Mouse (Mus musculus) neural tube, embryonic 13.5 days (tissue): ENCODE measurements at regions not wholly inside any gene's neighbourhood (a gene's known extent, or its start where the extent isn't known, plus 50 kb on each side); places are given as distances from the start of the nearest gene placed in this dataset.

Source experiments
- ATAC-seq: fragments of 200-750 bp; cut with Nextera tagmentation; 2 replicates; pipeline ENCODE4 v1.8.0; 2017; ENCODE audit warnings: low read depth, mild to moderate bottlenecking, moderate TSS enrichment, moderate library complexity
- H3K27ac ChIP-seq: fragments of 300-500 bp; sonication (generic); replicated peaks from 2 replicates; pipeline ENCODE4 v1.5.1; 2015; ENCODE audit warnings: moderate library complexity, mild to moderate bottlenecking, inconsistent platforms
- H3K27me3 ChIP-seq: fragments of 300-500 bp; sonication (generic); 2 replicates; pipeline ENCODE4 v1.6.1; 2015; ENCODE audit warnings: mild to moderate bottlenecking, inconsistent platforms
- H3K36me3 ChIP-seq: fragments of 300-500 bp; sonication (generic); 2 replicates; pipeline ENCODE4 v1.6.1; 2015; ENCODE audit warnings: mild to moderate bottlenecking, inconsistent platforms
- H3K4me1 ChIP-seq: fragments of 300-500 bp; sonication (generic); replicated peaks from 2 replicates; pipeline ENCODE4 v1.6.1; 2015; ENCODE audit warnings: inconsistent platforms
- H3K4me2 ChIP-seq: fragments of 300-500 bp; sonication (generic); 2 replicates; pipeline ENCODE4 v1.6.1; 2015; ENCODE audit warnings: inconsistent platforms, mild to moderate bottlenecking, moderate library complexity
- H3K4me3 ChIP-seq: fragments of 300-500 bp; sonication (generic); 2 replicates; pipeline ENCODE4 v1.5.1; 2015; ENCODE audit warnings: mild to moderate bottlenecking, inconsistent platforms
- H3K9ac ChIP-seq: fragments of 300-500 bp; sonication (generic); 2 replicates; pipeline ENCODE4 v1.6.1; 2015; ENCODE audit warnings: moderate library complexity, mild to moderate bottlenecking, inconsistent platforms
- H3K9me3 ChIP-seq: fragments of 300-500 bp; sonication (generic); 2 replicates; pipeline ENCODE4 v1.6.1; 2016; ENCODE audit warnings: inconsistent platforms
- WGBS: fragments of 180-500 bp; shearing (Covaris S2); methylation state at CpG from one replicate; pipeline ENCODE4 v1.1.7; 2015; 5-methylcytosine and 5-hydroxymethylcytosine counted together

- H3K4me1 ChIP-seq = no peaks in the 10 kb centered on the region
These were observed 84.4 kb upstream of the Tmtc1 start for GRCm38 (mm10) chr6:148528611-148529010.

GRCm38 (mm10) chr6:148522893-148523292, 78.7 kb upstream of the Tmtc1 start:
- no peaks in the 10 kb centered on the region for H3K9me3 ChIP-seq
- H3K4me1 ChIP-seq = no peaks in the 10 kb centered on the region
- H3K36me3 ChIP-seq = no peaks in the 10 kb centered on the region
- no peak overlapping the region for H3K4me2 ChIP-seq
- 80% methylated on average over 1 of the region's 1 CpGs for WGBS
- ATAC-seq = no peak
- no peak overlapping the region for H3K9ac ChIP-seq
- H3K4me3 ChIP-seq = no peak overlapping the region
- H3K27ac ChIP-seq = no peak overlapping the region
- H3K27me3 ChIP-seq = no peaks in the 10 kb centered on the region

More at GRCm38 (mm10) chr6:148528611-148529010, 84.4 kb upstream of the Tmtc1 start:
- no peak overlapping the region for H3K4me2 ChIP-seq
- no peak overlapping the region for H3K27ac ChIP-seq
- H3K9ac ChIP-seq = no peak overlapping the region
- H3K4me3 ChIP-seq = no peak overlapping the region
- no peaks in the 10 kb centered on the region for H3K27me3 ChIP-seq
- no peaks in the 10 kb centered on the region for H3K36me3 ChIP-seq
- 78% methylated on average over 2 of the region's 2 CpGs for WGBS
- ATAC-seq = no peak
- H3K9me3 ChIP-seq = no peaks in the 10 kb centered on the region

- 80% methylated on average over 2 of the region's 2 CpGs for WGBS
- H3K36me3 ChIP-seq = no peaks in the 10 kb centered on the region
These were observed 73.5 kb upstream of the Tmtc1 start for GRCm38 (mm10) chr6:148517536-148518245.

GRCm38 (mm10) chr6:148516654-148517053, 72.5 kb upstream of the Tmtc1 start:
- Histone ChIP-seq H3K9ac (no peak overlapping the region), H3K36me3 (no peaks in the 10 kb centered on the region), H3K4me1 (no peaks in the 10 kb centered on the region; the same call in 1 of the 2 replicates), H3K9me3 (no peaks in the 10 kb centered on the region), H3K4me3 (no peak overlapping the region), H3K4me2 (no peak overlapping the region), H3K27ac (no peak overlapping the region), H3K27me3 (no peaks in the 10 kb centered on the region)
- WGBS = 53% methylated on average over 4 of the region's 4 CpGs
- ATAC-seq = no peak

More at GRCm38 (mm10) chr6:148517536-148518245, 73.5 kb upstream of the Tmtc1 start:
- H3K9me3 ChIP-seq = no peaks in the 10 kb centered on the region
- H3K4me1 ChIP-seq = no peaks in the 10 kb centered on the region; the same call in 1 of the 2 replicates
- no peak overlapping the region for H3K27ac ChIP-seq
- H3K9ac ChIP-seq = no peak overlapping the region
- no peaks in the 10 kb centered on the region for H3K27me3 ChIP-seq
- H3K4me3 ChIP-seq = no peak overlapping the region
- no peak for ATAC-seq
- H3K4me2 ChIP-seq = no peak overlapping the region

DNA sequence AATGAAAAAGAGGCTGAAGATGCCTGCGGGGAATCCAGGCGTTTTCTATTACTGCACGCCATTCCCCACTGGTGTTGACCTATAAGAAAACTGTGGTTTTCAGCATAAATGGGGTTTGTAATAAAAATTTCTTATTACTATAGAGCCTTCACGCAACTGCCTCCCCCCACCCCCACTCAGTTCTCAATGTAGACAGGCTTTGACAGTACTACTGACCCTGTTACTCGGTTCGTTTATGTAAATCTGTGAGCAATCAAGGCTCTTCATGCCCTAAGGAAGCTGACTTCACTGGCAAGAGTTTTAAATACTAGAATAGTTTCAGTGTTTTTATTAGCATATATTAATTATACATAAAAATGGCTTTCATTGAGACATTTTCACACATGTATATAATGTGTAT, 70.9 kb upstream of the Tmtc1 start:
- WGBS = 79% methylated on average over 6 of the region's 6 CpGs
- no peaks in the 10 kb centered on the region for H3K36me3 ChIP-seq
- H3K4me2 ChIP-seq = no peak overlapping the region
- H3K4me3 ChIP-seq = no peak overlapping the region
- no peaks in the 10 kb centered on the region; the same call in 1 of the 2 replicates for H3K4me1 ChIP-seq
- no peaks in the 10 kb centered on the region for H3K9me3 ChIP-seq
- no peak overlapping the region for H3K9ac ChIP-seq
- H3K27ac ChIP-seq = no peak overlapping the region
- no peak for ATAC-seq
- H3K27me3 ChIP-seq = no peaks in the 10 kb centered on the region

DNA sequence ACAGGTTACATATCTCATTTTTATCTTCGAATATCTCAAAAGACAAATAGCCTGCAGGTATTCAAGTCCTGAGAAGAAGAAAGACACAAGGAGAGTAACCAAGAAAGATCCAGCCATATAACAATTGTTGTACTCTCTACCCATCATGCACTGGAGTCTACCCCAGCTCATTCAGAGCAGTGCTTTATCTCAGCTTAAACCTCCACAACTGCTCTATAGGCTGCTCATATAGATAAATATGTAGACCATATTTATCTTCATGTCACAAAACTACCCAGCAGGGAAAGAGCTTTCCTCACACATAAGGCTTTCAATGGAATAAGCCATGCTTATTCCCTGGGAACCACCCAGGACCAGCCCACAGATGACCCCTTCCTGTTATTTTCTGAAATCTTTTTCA, 70.5 kb upstream of the Tmtc1 start:
- Histone ChIP-seq H3K27ac (no peak overlapping the region), H3K27me3 (no peaks in the 10 kb centered on the region), H3K9ac (no peak overlapping the region), H3K9me3 (no peaks in the 10 kb centered on the region), H3K4me2 (no peak overlapping the region), H3K4me3 (no peak overlapping the region), H3K36me3 (no peaks in the 10 kb centered on the region), H3K4me1 (no peaks in the 10 kb centered on the region; the same call in 1 of the 2 replicates)
- 88% methylated on average over 1 of the region's 1 CpGs for WGBS
- ATAC-seq = no peak

GRCm38 (mm10) chr6:148514124-148514523, 69.9 kb upstream of the Tmtc1 start:
- WGBS = 76% methylated on average over 6 of the region's 6 CpGs
- Histone ChIP-seq H3K9ac (no peak overlapping the region), H3K27me3 (no peaks in the 10 kb centered on the region), H3K4me3 (no peak overlapping the region), H3K9me3 (no peaks in the 10 kb centered on the region), H3K4me1 (no peaks in the 10 kb centered on the region; the same call in 1 of the 2 replicates), H3K4me2 (no peak overlapping the region), H3K36me3 (no peaks in the 10 kb centered on the region), H3K27ac (no peak overlapping the region)
- no peak for ATAC-seq

DNA sequence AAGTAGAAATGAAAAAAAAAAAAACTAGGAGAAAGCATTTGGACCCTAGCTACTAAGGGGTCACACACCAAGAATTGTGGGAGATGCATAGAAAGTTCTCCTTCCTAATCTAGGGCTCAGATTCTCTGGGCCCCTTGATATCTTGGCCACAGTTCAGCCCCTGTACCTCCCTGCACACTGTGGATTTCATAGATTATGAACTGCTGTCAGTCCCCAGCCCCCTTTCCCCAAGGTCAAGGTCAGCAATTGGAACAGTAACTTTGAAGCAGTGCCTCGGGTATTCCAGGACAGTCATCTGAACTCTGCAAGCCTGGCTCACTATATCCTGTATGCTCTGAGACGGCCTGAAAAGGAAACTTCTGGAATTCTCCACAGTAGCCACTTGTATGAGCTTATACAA, 68.9 kb upstream of the Tmtc1 start:
- no peak for ATAC-seq

GRCm38 (mm10) chr6:148505325-148505724, 61.1 kb upstream of the Tmtc1 start:
- Histone ChIP-seq H3K4me3 (no peak overlapping the region), H3K27me3 (no peaks in the 10 kb centered on the region), H3K9ac (no peak overlapping the region), H3K27ac (no peak overlapping the region), H3K4me1 (no peaks in the 10 kb centered on the region), H3K36me3 (no peaks in the 10 kb centered on the region), H3K9me3 (no peaks in the 10 kb centered on the region), H3K4me2 (no peak overlapping the region)
- WGBS = 91% methylated on average over 2 of the region's 2 CpGs
- no peak for ATAC-seq

More for the DNA sequence above, 68.9 kb upstream of the Tmtc1 start:
- H3K4me3 ChIP-seq = no peak overlapping the region
- no peak overlapping the region for H3K27ac ChIP-seq
- no peaks in the 10 kb centered on the region for H3K36me3 ChIP-seq
- H3K4me1 ChIP-seq = no peaks in the 10 kb centered on the region; the same call in 1 of the 2 replicates
- no peak overlapping the region for H3K9ac ChIP-seq
- H3K27me3 ChIP-seq = no peaks in the 10 kb centered on the region
- WGBS = 71% methylated on average over 2 of the region's 2 CpGs
- no peak overlapping the region for H3K4me2 ChIP-seq
- no peaks in the 10 kb centered on the region for H3K9me3 ChIP-seq

DNA sequence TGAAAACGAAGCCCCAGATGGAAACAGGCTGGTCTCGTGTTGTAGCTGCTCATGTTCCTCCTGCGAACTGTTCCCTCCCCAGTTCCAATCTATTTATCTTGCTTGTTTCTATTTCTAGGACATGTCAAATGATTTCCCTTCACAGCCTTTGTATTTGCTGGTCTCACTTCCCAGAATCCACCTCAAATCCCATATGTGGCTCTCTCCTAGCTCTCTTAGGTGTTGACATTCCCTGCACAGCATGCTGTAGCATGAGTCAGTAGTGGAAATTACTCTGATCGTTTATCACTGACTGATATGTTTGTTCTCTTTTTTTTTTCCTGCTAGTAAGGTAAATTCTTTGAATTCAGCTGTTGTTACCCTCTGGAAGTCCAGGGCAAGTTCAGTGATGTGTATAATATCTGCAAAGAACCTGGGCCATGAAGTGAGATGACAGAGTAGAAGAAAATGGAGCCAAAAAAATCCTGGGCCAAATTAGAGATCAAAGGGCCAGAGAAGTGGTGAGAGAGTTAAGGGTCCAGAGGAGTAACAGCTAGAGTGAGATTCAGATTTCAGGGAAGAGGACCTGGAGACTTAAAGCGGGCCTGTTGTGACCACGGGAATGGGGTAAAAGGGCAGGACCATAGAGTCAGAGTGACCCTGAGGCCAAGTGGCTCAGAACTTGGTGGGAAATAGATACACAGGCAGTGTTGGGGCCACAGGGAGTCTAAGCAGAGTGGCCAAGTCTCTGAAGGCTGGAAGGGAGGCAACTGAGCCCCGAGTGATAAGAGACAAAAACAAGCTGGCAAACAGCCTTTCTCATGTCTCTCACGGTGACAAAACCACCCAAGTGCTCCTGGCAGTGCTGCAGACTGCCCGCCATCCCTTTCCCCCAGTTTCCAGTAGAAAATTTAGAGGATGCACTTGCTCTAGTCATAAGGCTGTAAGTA, 56.3 kb upstream of the Tmtc1 start:
- Histone ChIP-seq H3K9ac (no peak overlapping the region), H3K36me3 (no peaks in the 10 kb centered on the region), H3K4me2 (no peak overlapping the region), H3K4me3 (no peak overlapping the region), H3K27me3 (no peaks in the 10 kb centered on the region), H3K4me1 (peaks cover 8% of the 10 kb centered on the region; the same call in 1 of the 2 replicates), H3K27ac (no peak overlapping the region), H3K9me3 (no peaks in the 10 kb centered on the region)
- WGBS = 75% methylated on average over 9 of the region's 9 CpGs
- ATAC-seq = no peak
